Mouse (Mus musculus): ENCODE results near the gene Mei1.

GRCm38 (mm10) chr15:82058719-82059201, 11.0 kb upstream of the Mei1 start, which contains the start of gene 4930407I10Rik:
- TF ChIP-seq EP300 (IDR thresholded peaks at IDR 0.05; ENCODE audit: low read depth): no peak
- TF ChIP-seq CTCF (IDR thresholded peaks at IDR 0.05; ENCODE audit: low read depth): no peak
